Mouse (Mus musculus): ENCODE results near the gene Aen. TPM values are rescaled to one million over a fixed set of nuclear protein-coding genes. Genes with fewer than 3 reads are reported as not detected.

The Aen gene
- polyA plus RNA-seq, 1 experiment from 2014 or later = 39.3 TPM

DNA sequence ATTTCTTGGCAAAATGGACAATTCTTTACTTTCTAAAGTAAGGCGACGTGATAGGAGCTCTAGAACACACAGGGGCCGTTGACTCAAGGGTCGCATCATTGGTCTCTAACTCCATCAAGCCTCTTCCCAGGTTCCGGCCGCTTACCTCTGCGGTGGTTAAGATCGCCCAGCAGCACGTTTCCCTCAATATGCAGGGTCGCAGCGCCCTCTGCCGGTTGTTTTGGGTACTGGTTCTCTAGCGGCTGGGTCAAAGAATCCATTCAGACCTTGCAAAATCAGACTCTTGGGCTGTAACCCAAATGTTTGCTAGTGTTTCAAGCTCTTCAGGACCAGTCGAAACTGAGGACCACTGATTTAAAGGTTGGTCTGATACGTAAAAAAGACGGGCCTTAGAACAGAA is 5.0 kb upstream of the Aen start:
- ATAC-seq (no peak), DNase-seq (ENCODE audit: low read depth, low spot score) (no peak)
- peaks cover 12% of the 10 kb centered on the region for H3K27me3 ChIP-seq
- in situ Hi-C loops (cut with MboI; ENCODE audit: low pct_unique_long_range_greater_than_20kb) = loop anchor here (5.0 to 25.0 kb wide), 3 partner anchors 98 to 1753 kb away; no protein-coding TSS in a partner anchor
- POLR2A ChIA-PET = interaction anchor here (1.2 kb wide), 1 partner anchor 100 kb away, joined by 3 read pairs; no protein-coding TSS in a partner anchor
- CTCF ChIA-PET = interaction anchor here (0.7 to 2.3 kb wide), 13 partner anchors 10 to 325 kb away, joined by 3 to 18 read pairs (median 4); partner anchors contain the start of genes Det1, Mrpl46 and Mrps11
- TF ChIP-seq CTCF (IDR thresholded peaks at IDR 0.05) = peak; percentile 85

DNA sequence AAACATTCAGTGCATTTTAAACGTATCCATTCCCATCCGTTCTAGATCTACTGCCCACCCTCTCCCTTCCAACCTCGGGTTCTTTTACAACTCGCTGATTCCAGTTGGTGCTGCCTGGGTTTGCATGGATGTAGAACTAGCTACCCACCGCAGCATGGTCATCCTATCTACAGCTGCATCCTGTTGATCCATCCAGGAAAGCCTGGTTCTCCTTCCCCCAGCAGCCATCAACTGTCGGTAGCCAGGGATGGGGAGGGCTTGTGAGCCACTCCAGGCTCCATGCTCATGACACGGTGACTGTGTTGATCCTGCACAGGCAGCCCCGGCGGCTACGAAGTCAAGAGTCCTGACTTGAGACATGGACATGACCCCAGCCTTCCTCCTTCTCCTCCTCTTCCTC is 1.7 kb upstream of the Aen start:
- ATAC-seq (no peak), DNase-seq (ENCODE audit: low read depth, low spot score) (no peak)
- CTCF ChIA-PET = interaction anchor here (1.0 to 2.2 kb wide), 4 partner anchors 13 to 105 kb away, joined by 4 to 7 read pairs (median 6); partner anchors contain the start of gene Det1
- H3K27me3 ChIP-seq = no peaks in the 10 kb centered on the region
- in situ Hi-C loops (cut with MboI; ENCODE audit: low pct_unique_long_range_greater_than_20kb) = loop anchor here (5.0 to 25.0 kb wide), 3 partner anchors 102 to 1757 kb away; no protein-coding TSS in a partner anchor
- TF ChIP-seq CTCF (IDR thresholded peaks at IDR 0.05) = no peak
- POLR2A ChIA-PET = no interaction called here

DNA sequence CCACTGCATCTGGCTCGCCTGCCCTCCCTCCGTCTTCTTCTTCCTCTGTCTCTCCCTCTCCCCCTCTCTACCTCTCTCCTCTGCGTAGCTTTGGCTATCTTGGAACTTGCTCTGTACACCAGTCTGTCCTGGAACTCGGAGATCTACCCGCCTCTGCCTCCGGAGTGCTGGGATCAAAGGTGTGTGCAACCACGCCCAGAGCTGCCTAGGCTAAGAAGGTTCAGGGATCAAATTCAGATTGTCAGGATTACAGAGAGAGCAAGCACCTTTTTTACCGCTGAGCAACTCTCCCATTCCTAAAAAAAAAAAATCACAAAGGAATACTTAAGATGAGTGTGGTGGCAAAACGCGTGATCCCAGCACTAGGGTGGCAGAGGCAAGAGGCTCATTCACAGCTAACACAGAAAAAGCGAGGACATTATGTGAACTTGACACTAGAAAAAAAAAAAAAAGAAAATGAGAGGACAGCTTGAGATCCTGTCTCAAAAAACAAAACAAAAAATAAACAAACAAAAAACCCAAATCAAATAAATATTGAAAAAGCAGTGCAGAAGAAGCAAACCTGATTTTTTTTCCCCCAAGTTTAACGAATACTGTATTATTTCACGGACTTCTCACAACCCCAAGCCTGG is 517 bp upstream of the Aen start:
- ChIA-PET CTCF (interaction anchor here (1.7 to 2.2 kb wide), 3 partner anchors 14 to 106 kb away, joined by 4 to 7 read pairs (median 7); partner anchors contain the start of gene Det1), POLR2A (interaction anchor here (0.6 to 1.8 kb wide), 3 partner anchors 114 to 480 kb away, joined by 4 to 8 read pairs (median 5); no protein-coding TSS in a partner anchor)
- no peak for TF ChIP-seq CTCF (IDR thresholded peaks at IDR 0.05)
- ATAC-seq = no peak
- in situ Hi-C loops (cut with MboI; ENCODE audit: low pct_unique_long_range_greater_than_20kb) = loop anchor here (10.0 to 25.0 kb wide), 2 partner anchors 320 to 1758 kb away; no protein-coding TSS in a partner anchor
- no peaks in the 10 kb centered on the region for H3K27me3 ChIP-seq
- no peak for DNase-seq (ENCODE audit: low read depth, low spot score)

DNA sequence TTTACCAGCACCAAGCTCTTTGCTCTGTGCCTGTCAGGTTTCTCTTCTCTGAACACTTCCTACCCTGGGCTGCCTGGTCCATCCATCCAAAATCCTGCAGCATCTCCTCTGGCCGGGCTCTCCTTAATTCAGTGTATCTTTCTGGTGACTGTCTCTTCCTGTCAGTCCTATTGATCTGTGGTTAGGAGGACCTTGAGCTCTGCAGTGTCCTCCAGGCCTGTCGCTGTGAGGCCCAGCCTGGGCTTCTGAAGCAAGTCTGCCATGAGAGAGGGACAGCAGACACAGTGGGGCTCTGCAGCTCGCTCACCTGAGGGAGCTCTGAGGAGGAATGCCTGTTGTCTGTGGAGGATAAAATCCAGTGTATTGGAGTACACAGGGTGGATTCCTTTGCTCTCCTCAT is 1.9 kb downstream of the Aen start:
- H3K27me3 ChIP-seq = no peaks in the 10 kb centered on the region
- POLR2A ChIA-PET = no interaction called here
- no peak for DNase-seq (ENCODE audit: low read depth, low spot score)
- CTCF ChIA-PET = interaction anchor here (1.1 to 2.7 kb wide), 3 partner anchors 9 to 225 kb away, joined by 3 to 8 read pairs (median 5); no protein-coding TSS in a partner anchor
- in situ Hi-C loops (cut with MboI; ENCODE audit: low pct_unique_long_range_greater_than_20kb) = loop anchor here (10.0 to 25.0 kb wide), 2 partner anchors 323 to 1760 kb away; no protein-coding TSS in a partner anchor
- no peak for ATAC-seq
- no peak for TF ChIP-seq CTCF (IDR thresholded peaks at IDR 0.05)

DNA sequence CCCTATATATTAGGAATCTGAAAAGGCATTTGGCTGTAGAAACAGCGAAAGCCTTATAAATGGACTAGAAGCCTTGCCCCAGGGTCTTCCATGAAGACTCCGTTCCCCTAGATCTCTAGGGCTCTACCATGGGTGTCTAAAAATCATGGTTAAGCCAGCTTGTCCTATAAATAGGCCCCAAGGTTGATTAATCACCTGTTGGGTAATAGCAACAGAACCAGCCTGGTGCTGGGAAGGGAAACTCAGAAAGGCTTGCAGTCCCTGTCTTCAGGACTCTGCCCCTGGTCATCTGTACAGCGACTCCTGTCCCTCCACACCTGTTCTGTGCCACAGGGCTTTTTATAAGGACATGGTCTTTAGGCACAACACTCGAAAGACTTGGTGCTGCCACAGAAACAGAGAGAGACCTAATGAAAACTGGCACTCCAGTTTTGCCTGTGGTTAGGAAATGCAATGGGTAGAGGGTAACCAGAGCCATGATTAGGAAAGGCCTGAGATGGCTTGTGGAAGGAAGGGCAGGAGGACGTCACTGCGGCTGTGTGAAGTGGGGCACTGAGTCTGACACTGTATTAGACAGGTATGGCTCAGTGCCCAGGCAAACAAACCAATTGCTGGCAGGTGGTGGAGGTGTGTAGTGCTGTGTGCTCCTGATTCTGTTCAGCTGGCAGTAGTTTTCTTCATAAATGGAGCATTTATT is 7.7 kb downstream of the Aen start:
- ChIA-PET CTCF (interaction anchor here (1.0 kb wide), 1 partner anchor 168 kb away, joined by 3 read pairs; no protein-coding TSS in a partner anchor), POLR2A (no interaction called here)
- DNase-seq (ENCODE audit: low read depth, low spot score) = no peak
- no peaks in the 10 kb centered on the region for H3K27me3 ChIP-seq
- ATAC-seq = peak; percentile 58
- no peak for TF ChIP-seq CTCF (IDR thresholded peaks at IDR 0.05)
- in situ Hi-C loops (cut with MboI; ENCODE audit: low pct_unique_long_range_greater_than_20kb) = no loop called here

DNA sequence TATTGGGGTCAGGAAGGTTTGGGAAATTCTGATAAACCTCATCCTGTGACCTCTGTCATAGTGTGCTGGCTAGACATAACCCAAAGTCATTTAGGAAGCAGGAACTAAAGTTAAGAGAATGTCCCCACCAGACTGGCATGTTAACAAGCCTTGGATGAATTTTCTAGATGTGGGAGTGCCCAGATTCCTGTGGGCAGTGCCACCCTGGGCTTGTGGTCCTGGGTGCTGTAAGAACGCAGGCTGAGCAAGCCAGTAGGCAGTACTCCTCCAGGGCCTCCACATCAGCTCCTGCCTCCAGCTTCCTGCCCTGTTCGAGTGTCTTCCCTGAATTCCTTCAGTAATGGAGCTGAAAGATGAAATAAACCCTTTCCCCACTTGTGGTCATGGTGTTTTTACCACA is 8.5 kb downstream of the Aen start:
- ChIA-PET POLR2A (no interaction called here), CTCF (no interaction called here)
- in situ Hi-C loops (cut with MboI; ENCODE audit: low pct_unique_long_range_greater_than_20kb) = no loop called here
- no peak for TF ChIP-seq CTCF (IDR thresholded peaks at IDR 0.05)
- DNase-seq (ENCODE audit: low read depth, low spot score) (no peak), ATAC-seq (no peak)
- no peaks in the 10 kb centered on the region for H3K27me3 ChIP-seq

DNA sequence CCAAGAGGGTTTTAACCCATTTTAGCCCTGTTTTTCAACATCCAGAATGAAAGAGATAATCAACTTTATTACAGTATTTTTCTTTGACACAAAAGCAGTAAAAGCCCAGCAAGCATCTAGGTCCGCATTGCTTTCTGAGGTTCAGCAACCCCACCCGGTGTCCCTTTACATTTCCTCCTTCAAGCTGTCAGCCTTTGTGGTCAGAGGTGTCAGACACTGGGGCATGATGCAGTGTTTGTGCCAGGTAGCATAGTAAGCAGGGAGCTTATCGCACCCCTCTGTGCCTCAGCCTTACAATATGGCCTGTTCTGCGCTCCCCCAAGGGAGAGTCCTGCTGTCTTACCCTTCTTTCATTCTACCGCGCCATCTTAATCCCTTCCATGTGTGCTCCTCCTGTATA is 13.4 kb downstream of the Aen start:
- ChIA-PET CTCF (no interaction called here), POLR2A (no interaction called here)
- ATAC-seq (no peak), DNase-seq (ENCODE audit: low read depth, low spot score) (no peak)
- in situ Hi-C loops (cut with MboI; ENCODE audit: low pct_unique_long_range_greater_than_20kb) = no loop called here
- TF ChIP-seq CTCF (IDR thresholded peaks at IDR 0.05) = no peak
- no peaks in the 10 kb centered on the region for H3K27me3 ChIP-seq

DNA sequence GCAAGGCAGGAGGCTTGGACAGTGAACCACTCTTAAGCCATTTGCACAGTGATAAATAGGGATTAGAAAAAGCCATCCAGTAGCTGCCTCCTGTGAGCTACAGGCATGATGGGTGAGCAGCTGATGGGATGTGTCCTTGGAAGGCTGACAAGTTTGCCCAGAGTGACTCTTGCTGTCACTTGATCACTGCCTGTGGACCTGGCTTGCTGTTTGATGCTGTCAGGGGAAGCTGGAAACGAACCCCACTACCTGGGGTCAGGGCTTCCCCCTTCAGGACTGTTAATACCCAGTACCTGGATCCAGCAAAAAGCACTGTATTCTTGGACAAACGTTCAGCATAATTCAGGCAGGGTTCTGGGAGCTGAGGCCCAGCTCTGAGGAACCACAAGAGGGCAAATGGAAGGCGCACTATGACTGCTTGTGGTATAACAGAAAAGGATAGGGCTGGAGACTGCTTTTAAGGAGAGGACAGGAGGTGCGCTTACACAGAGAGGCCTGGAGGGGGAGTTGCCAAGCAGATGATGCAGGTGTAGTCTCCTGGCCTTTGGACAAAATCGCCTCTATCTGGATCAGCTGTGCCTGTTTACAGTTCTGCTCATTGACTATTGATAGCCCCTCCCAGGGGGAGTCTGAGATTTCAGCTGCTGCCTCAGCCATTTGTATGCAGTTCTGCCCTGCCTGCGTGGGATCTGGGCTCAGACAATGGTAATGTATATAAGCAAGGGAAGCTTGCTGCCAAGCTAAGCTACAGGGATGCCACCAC is 14.9 kb downstream of the Aen start:
- ChIA-PET CTCF (interaction anchor here (1.3 kb wide), 1 partner anchor 11 kb away, joined by 3 read pairs; no protein-coding TSS in a partner anchor), POLR2A (no interaction called here)
- ATAC-seq (no peak), DNase-seq (ENCODE audit: low read depth, low spot score) (no peak)
- in situ Hi-C loops (cut with MboI; ENCODE audit: low pct_unique_long_range_greater_than_20kb) = loop anchor here (10.0 kb wide), 2 partner anchors 434 to 554 kb away; partner anchors contain the start of gene Polg
- TF ChIP-seq CTCF (IDR thresholded peaks at IDR 0.05) = no peak
- H3K27me3 ChIP-seq = no peaks in the 10 kb centered on the region

DNA sequence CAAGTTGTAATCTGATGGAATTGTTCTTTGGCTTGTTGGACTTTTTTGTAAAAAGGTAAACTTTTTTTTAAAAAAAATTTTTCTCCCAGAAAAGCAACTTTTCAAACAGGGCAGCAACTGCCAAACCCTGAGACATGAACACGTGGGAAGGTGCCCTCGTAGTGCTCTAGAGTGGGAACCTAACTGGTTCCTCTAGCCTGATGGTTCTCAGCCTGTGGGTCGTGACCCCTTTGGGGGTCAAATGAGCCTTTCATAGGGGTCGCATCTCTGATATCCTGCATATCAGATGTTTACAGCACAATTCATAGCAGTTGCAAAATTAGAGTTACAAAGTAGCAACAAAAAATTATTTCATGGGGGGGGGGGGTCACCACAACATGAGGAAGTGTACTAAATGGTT is 15.6 kb downstream of the Aen start:
- ChIA-PET POLR2A (no interaction called here), CTCF (interaction anchor here (1.3 kb wide), 1 partner anchor 10 kb away, joined by 3 read pairs; no protein-coding TSS in a partner anchor)
- DNase-seq (ENCODE audit: low read depth, low spot score) (no peak), ATAC-seq (no peak)
- in situ Hi-C loops (cut with MboI; ENCODE audit: low pct_unique_long_range_greater_than_20kb) = loop anchor here (10.0 kb wide), 2 partner anchors 434 to 554 kb away; partner anchors contain the start of gene Polg
- no peak for TF ChIP-seq CTCF (IDR thresholded peaks at IDR 0.05)
- no peaks in the 10 kb centered on the region for H3K27me3 ChIP-seq

Data from Patski (cell line).